Mouse (Mus musculus): Measurements from ENCODE around the gene Cyp2d22. TPM values are rescaled to one million over a fixed set of nuclear protein-coding genes. Genes with fewer than 3 reads are reported as not detected.

The Cyp2d22 gene
- polyA plus RNA-seq, 1 experiment from 2014 or later = 9.0 TPM

GRCm38 (mm10) chr15:82338593-82339112 lies 41.4 kb downstream of the Cyp2d22 start, which contains the start of the genes Naga, Pheta2 and Smdt1:
Gene Naga (minus strand): TSS chr15:82338925.
Gene Pheta2 (plus strand): TSS chr15:82338942.
Gene Smdt1 (plus strand): TSS chr15:82338959.
- H3K27me3 ChIP-seq (replicated peaks) = no peaks in the 10 kb centered on the region
- ATAC-seq (ENCODE audit: extremely low read depth, insufficient number of reproducible peaks, low FRiP score, low TSS enrichment) = peak; percentile 84
- no peaks in the 10 kb centered on the region for H3K9me3 ChIP-seq
- H3K4me2 ChIP-seq = peak within 1 kb of the TSS; percentile 93
- H3K36me3 ChIP-seq = peaks cover 32% of the 10 kb centered on the region
- peaks cover 48% of the 10 kb centered on the region for H3K4me1 ChIP-seq
- peak within 1 kb of the TSS; percentile 63 for H3K4me3 ChIP-seq
- H3K9ac ChIP-seq = peak within 1 kb of the TSS; percentile 80
- WGBS = under 1% methylated on average over 41 of the region's 41 CpGs
- peak within 1 kb of the TSS; percentile 89 for H3K27ac ChIP-seq (replicated peaks)

GRCm38 (mm10) chr15:82337875-82338274 lies 42.2 kb downstream of the Cyp2d22 start:
- peak overlapping the region; percentile 80 for H3K9ac ChIP-seq
- no peak for ATAC-seq (ENCODE audit: extremely low read depth, insufficient number of reproducible peaks, low FRiP score, low TSS enrichment)
- peak overlapping the region; percentile 66 for H3K27ac ChIP-seq (replicated peaks)
- H3K4me2 ChIP-seq = peak overlapping the region; percentile 93
- H3K4me1 ChIP-seq = peaks cover 48% of the 10 kb centered on the region
- H3K36me3 ChIP-seq = peaks cover 38% of the 10 kb centered on the region
- no peaks in the 10 kb centered on the region for H3K9me3 ChIP-seq
- WGBS = 14% methylated on average over 4 of the region's 4 CpGs
- no peaks in the 10 kb centered on the region for H3K27me3 ChIP-seq (replicated peaks)
- H3K4me3 ChIP-seq = peak overlapping the region; percentile 63

GRCm38 (mm10) chr15:82336629-82337028 lies 43.4 kb downstream of the Cyp2d22 start:
- no peak for ATAC-seq (ENCODE audit: extremely low read depth, insufficient number of reproducible peaks, low FRiP score, low TSS enrichment)
- no peaks in the 10 kb centered on the region for H3K9me3 ChIP-seq
- peak overlapping the region; percentile 63; the same call in 1 of the 2 replicates for H3K4me3 ChIP-seq
- H3K4me2 ChIP-seq = peak overlapping the region; percentile 93
- peaks cover 38% of the 10 kb centered on the region for H3K4me1 ChIP-seq
- peak overlapping the region; percentile 80; the same call in 1 of the 2 replicates for H3K9ac ChIP-seq
- no peak overlapping the region for H3K27ac ChIP-seq (replicated peaks)
- H3K27me3 ChIP-seq (replicated peaks) = no peaks in the 10 kb centered on the region
- peaks cover 49% of the 10 kb centered on the region for H3K36me3 ChIP-seq
- WGBS = 84% methylated on average over 12 of the region's 12 CpGs

GRCm38 (mm10) chr15:82335194-82335593 lies 44.9 kb downstream of the Cyp2d22 start:
- no peak overlapping the region for H3K4me2 ChIP-seq
- no peaks in the 10 kb centered on the region for H3K9me3 ChIP-seq
- no peak overlapping the region for H3K27ac ChIP-seq (replicated peaks)
- no peak for ATAC-seq (ENCODE audit: extremely low read depth, insufficient number of reproducible peaks, low FRiP score, low TSS enrichment)
- no peaks in the 10 kb centered on the region for H3K27me3 ChIP-seq (replicated peaks)
- H3K4me1 ChIP-seq = peaks cover 24% of the 10 kb centered on the region
- no peak overlapping the region for H3K4me3 ChIP-seq
- peaks cover 63% of the 10 kb centered on the region for H3K36me3 ChIP-seq
- H3K9ac ChIP-seq = no peak overlapping the region
- WGBS = 94% methylated on average over 4 of the region's 4 CpGs

GRCm38 (mm10) chr15:82325382-82325781 lies 54.7 kb downstream of the Cyp2d22 start:
- Histone ChIP-seq H3K4me1 (no peaks in the 10 kb centered on the region), H3K27ac (replicated peaks) (no peak overlapping the region), H3K4me2 (no peak overlapping the region), H3K4me3 (no peak overlapping the region), H3K27me3 (replicated peaks) (no peaks in the 10 kb centered on the region), H3K9ac (no peak overlapping the region), H3K36me3 (peaks cover 17% of the 10 kb centered on the region), H3K9me3 (no peaks in the 10 kb centered on the region)
- ATAC-seq (ENCODE audit: extremely low read depth, insufficient number of reproducible peaks, low FRiP score, low TSS enrichment) = no peak
- 70% methylated on average over 2 of the region's 2 CpGs for WGBS

GRCm38 (mm10) chr15:82322195-82322594 lies 57.9 kb downstream of the Cyp2d22 start:
- no peak overlapping the region for H3K27ac ChIP-seq (replicated peaks)
- no peaks in the 10 kb centered on the region for H3K9me3 ChIP-seq
- ATAC-seq (ENCODE audit: extremely low read depth, insufficient number of reproducible peaks, low FRiP score, low TSS enrichment) = no peak
- H3K9ac ChIP-seq = no peak overlapping the region
- H3K4me3 ChIP-seq = no peak overlapping the region
- no peak overlapping the region for H3K4me2 ChIP-seq
- H3K4me1 ChIP-seq = no peaks in the 10 kb centered on the region
- no peaks in the 10 kb centered on the region for H3K27me3 ChIP-seq (replicated peaks)
- no peaks in the 10 kb centered on the region for H3K36me3 ChIP-seq
- 74% methylated on average over 8 of the region's 8 CpGs for WGBS

Small RNAs within 50 kb of the gene (microRNA-seq; reads per million reads assigned to microRNA genes)
- gene Gm25990 (not detected), gene Gm27331 (not detected), gene Mir7684 (not detected)

Other genes with a start within 250 kb of the Cyp2d22 start
- gene Srebf2, start 233.1 kb downstream of the Cyp2d22 start, polyA plus RNA-seq (2015; fragmentation: Nextera tagmentation; extraction: Ambion mirVana) = 89.4 and 92.6 TPM in 2 replicates
- gene Shisa8, start 167.4 kb downstream of the Cyp2d22 start, polyA plus RNA-seq (2015; fragmentation: Nextera tagmentation; extraction: Ambion mirVana) = 0.17 and 0.21 TPM in 2 replicates
- 0.15 TPM in 1 of 2 replicates, not detected in the other for gene Tnfrsf13c, start 155.9 kb downstream of the Cyp2d22 start, polyA plus RNA-seq (2015; fragmentation: Nextera tagmentation; extraction: Ambion mirVana)
- gene Cenpm, start 135.5 kb downstream of the Cyp2d22 start, polyA plus RNA-seq (2015; fragmentation: Nextera tagmentation; extraction: Ambion mirVana) = 61.5 and 71.1 TPM in 2 replicates
- gene 1500009C09Rik, start 127.9 kb downstream of the Cyp2d22 start, polyA plus RNA-seq (2015; fragmentation: Nextera tagmentation; extraction: Ambion mirVana) = 0.09 TPM in 1 of 2 replicates, not detected in the other
- gene Sept3, start 105.4 kb downstream of the Cyp2d22 start, polyA plus RNA-seq (2015; fragmentation: Nextera tagmentation; extraction: Ambion mirVana) = 4.5 and 6.0 TPM in 2 replicates
- 0.37 and 0.49 TPM in 2 replicates for gene Wbp2nl, start 81.3 kb downstream of the Cyp2d22 start, polyA plus RNA-seq (2015; fragmentation: Nextera tagmentation; extraction: Ambion mirVana)
- gene Naga, start 41.3 kb downstream of the Cyp2d22 start, polyA plus RNA-seq (2015; fragmentation: Nextera tagmentation; extraction: Ambion mirVana) = 42.2 and 44.7 TPM in 2 replicates
- gene Pheta2, start 41.3 kb downstream of the Cyp2d22 start, polyA plus RNA-seq (2015; fragmentation: Nextera tagmentation; extraction: Ambion mirVana) = 9.2 TPM in 2 replicates
- gene Smdt1, start 41.3 kb downstream of the Cyp2d22 start, polyA plus RNA-seq (2015; fragmentation: Nextera tagmentation; extraction: Ambion mirVana) = 334 and 366 TPM in 2 replicates
- 473 and 541 TPM in 2 replicates for gene Ndufa6, start 25.9 kb downstream of the Cyp2d22 start, polyA plus RNA-seq (2015; fragmentation: Nextera tagmentation; extraction: Ambion mirVana)
- not detected in 2 replicates for gene Cyp2d11, start 13.8 kb upstream of the Cyp2d22 start, polyA plus RNA-seq (2015; fragmentation: Nextera tagmentation; extraction: Ambion mirVana)
- 0.48 and 1.2 TPM in 2 replicates for gene Cyp2d10, start 26.9 kb upstream of the Cyp2d22 start, polyA plus RNA-seq (2015; fragmentation: Nextera tagmentation; extraction: Ambion mirVana)
- gene Cyp2d9, start 53.2 kb upstream of the Cyp2d22 start, polyA plus RNA-seq (2015; fragmentation: Nextera tagmentation; extraction: Ambion mirVana) = not detected in 2 replicates
- not detected in 2 replicates for gene Cyp2d12, start 174.8 kb upstream of the Cyp2d22 start, polyA plus RNA-seq (2015; fragmentation: Nextera tagmentation; extraction: Ambion mirVana)
- not detected in 2 replicates for gene Cyp2d34, start 240.7 kb upstream of the Cyp2d22 start, polyA plus RNA-seq (2015; fragmentation: Nextera tagmentation; extraction: Ambion mirVana)

All from heart, embryonic 13.5 days (tissue).